Mouse (Mus musculus) hindbrain, embryonic 12.5 days (tissue): ENCODE data around the gene Mttp. TPM values are rescaled to one million over a fixed set of nuclear protein-coding genes. Genes with fewer than 3 reads are reported as not detected.
"Not testable (repeated sequence)": the region's sequence is repeated elsewhere in the genome, so short reads cannot be mapped to it uniquely, and the experiment has no call there.

Experiments used
- ATAC-seq: fragments of 200-750 bp; cut with Nextera tagmentation; 2 replicates; pipeline ENCODE4 v1.8.0; 2017; ENCODE audit warnings: moderate TSS enrichment; ENCODE audit not compliant: low FRiP score
- H3K27ac ChIP-seq: fragments of 300-500 bp; sonication (generic); 2 replicates; pipeline ENCODE4 v1.5.1; 2016; ENCODE audit warnings: mild to moderate bottlenecking
- H3K27me3 ChIP-seq: fragments of 300-500 bp; sonication (generic); 2 replicates; pipeline ENCODE4 v1.6.1; 2016; ENCODE audit warnings: mild to moderate bottlenecking
- H3K36me3 ChIP-seq: fragments of 300-500 bp; sonication (generic); 2 replicates; pipeline ENCODE4 v1.6.1; 2016; ENCODE audit warnings: mild to moderate bottlenecking
- H3K4me1 ChIP-seq: fragments of 300-500 bp; sonication (generic); 2 replicates; pipeline ENCODE4 v1.6.1; 2016
- H3K4me2 ChIP-seq: fragments of 300-500 bp; sonication (generic); replicated peaks from 2 replicates; pipeline ENCODE4 v1.6.1; 2016; ENCODE audit warnings: mild to moderate bottlenecking
- H3K4me3 ChIP-seq: fragments of 300-500 bp; sonication (generic); 2 replicates; pipeline ENCODE4 v1.5.1; 2016; ENCODE audit warnings: mild to moderate bottlenecking
- H3K9ac ChIP-seq: fragments of 300-500 bp; sonication (generic); 2 replicates; pipeline ENCODE4 v1.6.1; 2016; ENCODE audit warnings: mild to moderate bottlenecking, moderate library complexity
- H3K9me3 ChIP-seq: fragments of 300-500 bp; sonication (generic); replicated peaks from 2 replicates; pipeline ENCODE4 v1.6.1; 2016; ENCODE audit warnings: mild to moderate bottlenecking
- WGBS: fragments of 180-500 bp; shearing (Covaris S2); methylation state at CpG from one replicate; pipeline ENCODE4 v1.1.7; 2016; 5-methylcytosine and 5-hydroxymethylcytosine counted together
- polyA plus RNA-seq: library from polyadenylated mRNA; unstranded; fragments of >200 nt; fragmentation: Nextera tagmentation; extraction: Ambion mirVana; gene quantifications from 2 replicates; pipeline ENCODE4 v1.2.1, GENCODE M21; 2016

Mttp gene
- polyA plus RNA-seq, 1 experiment from 2014 or later = 10.0 TPM

- ATAC-seq = no peak
These were observed 10.3 kb upstream of the Mttp start for GRCm38 (mm10) chr3:138155062-138155461.

DNA sequence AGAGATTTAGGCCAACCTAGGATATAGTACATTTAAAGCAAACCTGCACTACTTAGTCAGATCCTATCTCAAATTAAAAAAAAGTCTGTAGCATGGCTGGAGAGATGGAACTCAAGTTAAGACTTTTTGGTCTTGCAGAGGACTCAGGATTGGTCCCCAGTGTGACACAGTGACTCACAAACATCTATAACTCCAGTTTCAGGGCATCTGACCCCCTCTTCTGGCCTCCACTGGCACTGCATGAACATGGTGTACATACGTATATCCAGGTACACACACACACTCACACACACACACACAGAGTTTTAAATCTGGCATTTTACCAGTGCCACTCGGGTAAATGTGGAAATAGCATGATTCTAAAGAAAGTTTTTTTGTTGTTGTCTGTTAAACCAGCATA lies 4.0 kb upstream of the Mttp start:
- ATAC-seq = no peak
- no peak overlapping the region for H3K4me2 ChIP-seq
- H3K4me3 ChIP-seq = no peak overlapping the region
- no peaks in the 10 kb centered on the region for H3K9me3 ChIP-seq
- H3K27me3 ChIP-seq = no peaks in the 10 kb centered on the region
- no peak overlapping the region for H3K9ac ChIP-seq
- H3K4me1 ChIP-seq = no peaks in the 10 kb centered on the region
- H3K27ac ChIP-seq = no peak overlapping the region
- peaks cover 10% of the 10 kb centered on the region; the same call in 1 of the 2 replicates for H3K36me3 ChIP-seq
- 88% methylated on average over 2 of the region's 2 CpGs for WGBS

More at GRCm38 (mm10) chr3:138155062-138155461, 10.3 kb upstream of the Mttp start:
- 93% methylated on average over 4 of the region's 4 CpGs for WGBS
- Histone ChIP-seq H3K4me1 (no peaks in the 10 kb centered on the region), H3K9ac (no peak overlapping the region), H3K4me2 (no peak overlapping the region), H3K36me3 (peaks cover 12% of the 10 kb centered on the region), H3K4me3 (no peak overlapping the region), H3K27me3 (no peaks in the 10 kb centered on the region), H3K27ac (no peak overlapping the region), H3K9me3 (no peaks in the 10 kb centered on the region)

DNA sequence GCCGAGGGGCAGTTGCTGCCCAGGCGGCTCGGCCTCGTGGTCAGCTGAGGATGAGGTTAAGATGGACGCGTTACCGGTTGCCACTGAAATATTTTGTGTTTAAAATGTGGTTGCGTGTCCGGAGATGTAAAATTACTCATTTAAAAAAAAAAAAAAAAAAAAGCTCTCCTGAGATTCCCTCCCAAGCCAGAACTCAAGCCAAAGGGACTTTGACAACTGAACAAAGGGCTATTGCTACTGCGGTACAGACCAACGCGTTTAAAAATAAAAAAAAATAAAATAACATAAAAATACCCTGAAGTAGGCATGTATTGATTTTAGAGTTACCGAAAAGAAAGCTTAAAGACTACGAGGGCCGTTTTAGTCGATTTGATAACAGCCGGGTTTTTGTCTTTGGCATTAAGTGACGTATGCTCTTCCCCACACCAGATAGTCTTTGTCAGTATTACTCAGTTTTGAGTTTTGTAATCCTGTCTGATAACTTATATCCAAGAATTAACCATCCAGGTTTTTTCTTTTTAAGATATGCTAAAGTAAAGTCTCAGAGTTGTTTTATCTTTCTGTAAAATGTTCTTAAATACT lies 617 bp downstream of the Mttp start:
- Histone ChIP-seq H3K9me3 (no peaks in the 10 kb centered on the region), H3K27me3 (no peaks in the 10 kb centered on the region), H3K4me2 (peak overlapping the region; percentile 62), H3K4me3 (peak overlapping the region; percentile 63), H3K36me3 (0 out of 2 replicates have a peak, but pooled peaks cover 3% of the 10 kb centered on the region), H3K27ac (peak overlapping the region; percentile 97), H3K4me1 (peaks cover 4% of the 10 kb centered on the region; the same call in 1 of the 2 replicates), H3K9ac (peak overlapping the region; percentile 68)
- ATAC-seq = no peak
- WGBS = under 1% methylated on average over 18 of the region's 18 CpGs

DNA sequence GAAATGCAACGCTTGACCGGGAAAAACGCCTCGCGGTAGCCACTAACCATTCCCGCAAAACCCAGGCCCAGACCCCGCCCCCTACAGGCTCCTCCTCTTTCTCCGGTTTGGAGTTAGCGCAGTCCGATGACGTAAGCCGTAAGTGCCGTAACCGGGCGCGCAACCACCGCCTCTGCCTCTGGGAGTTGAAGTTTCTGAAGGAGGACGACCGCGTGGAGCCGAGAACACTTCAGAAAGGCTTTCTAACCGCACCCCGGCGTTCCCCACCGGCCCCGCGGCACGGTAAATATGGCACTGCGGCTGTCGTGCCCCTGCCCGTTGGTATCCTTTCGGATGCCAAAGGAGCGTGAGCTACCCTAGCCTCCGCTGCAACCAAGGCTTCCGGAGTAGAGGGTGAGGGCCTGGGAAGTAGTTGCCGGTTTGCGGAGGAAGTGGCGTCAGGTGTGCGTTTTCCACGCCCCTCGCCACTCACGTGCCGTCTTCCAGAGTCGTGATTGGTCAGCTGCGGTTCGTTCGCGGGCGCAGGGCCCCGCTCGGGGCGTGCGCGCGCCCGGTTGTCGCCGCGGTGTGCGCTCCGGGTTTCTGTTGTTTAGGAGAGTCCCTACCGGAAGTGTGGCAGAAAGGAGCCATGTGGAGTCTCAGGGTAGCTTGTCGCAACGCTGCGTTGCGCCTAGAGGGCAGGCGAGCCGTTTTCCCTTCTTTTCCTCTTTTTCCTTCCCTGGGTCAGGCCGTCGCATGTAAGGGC lies 1.3 kb downstream of the Mttp start, which contains the start of gene Trmt10a:
Gene Trmt10a, plus strand, starts transcription at position 134 of the 745 bp plus-strand sequence.
- Histone ChIP-seq H3K4me3 (peak within 1 kb of the TSS; percentile 63), H3K36me3 (no peaks in the 10 kb centered on the region), H3K4me2 (peak within 1 kb of the TSS; percentile 62), H3K27ac (peak within 1 kb of the TSS; percentile 97), H3K4me1 (peaks cover 4% of the 10 kb centered on the region; the same call in 1 of the 2 replicates), H3K9me3 (no peaks in the 10 kb centered on the region), H3K9ac (peak within 1 kb of the TSS; percentile 68), H3K27me3 (no peaks in the 10 kb centered on the region)
- under 1% methylated on average over 70 of the region's 70 CpGs for WGBS
- ATAC-seq = peak; percentile 99

- no peaks in the 10 kb centered on the region for H3K27me3 ChIP-seq
- 9% methylated on average over 12 of the region's 12 CpGs for WGBS
- H3K4me3 ChIP-seq = peak overlapping the region; percentile 63
- peak overlapping the region; percentile 62 for H3K4me2 ChIP-seq
- no peaks in the 10 kb centered on the region for H3K36me3 ChIP-seq
- H3K9ac ChIP-seq = peak overlapping the region; percentile 49; the same call in 1 of the 2 replicates
- peak overlapping the region; percentile 97 for H3K27ac ChIP-seq
- no peak for ATAC-seq
- peaks cover 4% of the 10 kb centered on the region; the same call in 1 of the 2 replicates for H3K4me1 ChIP-seq
- no peaks in the 10 kb centered on the region for H3K9me3 ChIP-seq
These were observed 1.9 kb downstream of the Mttp start for GRCm38 (mm10) chr3:138142733-138143314.

DNA sequence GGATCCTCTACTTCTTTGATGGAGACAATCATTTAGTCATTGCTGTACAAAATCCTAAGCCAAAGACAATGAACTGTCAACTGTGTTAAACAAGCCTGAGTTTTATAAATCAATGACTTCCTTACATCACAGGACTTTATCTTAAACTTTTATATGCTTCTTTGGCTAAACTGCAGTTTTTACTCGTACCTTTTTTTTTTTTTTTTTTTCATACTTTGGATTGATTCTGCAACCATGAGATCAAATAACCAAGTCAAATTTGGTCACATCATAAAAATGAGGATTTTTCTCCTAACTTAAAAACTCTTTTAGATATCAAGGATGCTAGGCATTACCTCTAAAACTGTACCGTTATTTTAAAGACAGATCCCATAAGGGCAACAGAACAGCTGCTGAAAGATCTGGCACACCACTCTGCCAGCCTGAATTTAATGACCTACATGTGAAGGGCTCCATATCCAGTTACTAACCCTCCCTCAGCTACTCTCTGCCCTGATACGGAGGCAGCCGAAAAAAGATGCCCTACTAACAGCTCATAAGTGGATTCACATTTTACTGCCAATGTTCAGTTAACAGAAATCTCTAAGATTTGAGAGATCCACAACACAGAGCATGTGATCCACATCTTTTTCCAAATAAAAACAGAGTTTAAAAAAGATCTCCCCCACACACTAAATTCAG lies 2.6 kb downstream of the Mttp start:
- Histone ChIP-seq H3K27ac (no peak overlapping the region), H3K4me3 (peak overlapping the region; percentile 7; the same call in 1 of the 2 replicates), H3K4me2 (peak overlapping the region; percentile 62), H3K9ac (no peak overlapping the region), H3K27me3 (no peaks in the 10 kb centered on the region), H3K9me3 (no peaks in the 10 kb centered on the region), H3K36me3 (no peaks in the 10 kb centered on the region), H3K4me1 (peaks cover 4% of the 10 kb centered on the region; the same call in 1 of the 2 replicates)
- 71% methylated on average over 4 of the region's 4 CpGs for WGBS
- no peak for ATAC-seq

- no peaks in the 10 kb centered on the region for H3K36me3 ChIP-seq
- H3K4me2 ChIP-seq = no peak overlapping the region
- H3K9me3 ChIP-seq = no peaks in the 10 kb centered on the region
- no peak overlapping the region for H3K9ac ChIP-seq
- 95% methylated on average over 6 of the region's 6 CpGs for WGBS
- H3K27ac ChIP-seq = no peak overlapping the region
- no peak for ATAC-seq
- peaks cover 4% of the 10 kb centered on the region; the same call in 1 of the 2 replicates for H3K4me1 ChIP-seq
- no peak overlapping the region for H3K4me3 ChIP-seq
- H3K27me3 ChIP-seq = no peaks in the 10 kb centered on the region
These were observed 5.1 kb downstream of the Mttp start for GRCm38 (mm10) chr3:138139663-138140062.

DNA sequence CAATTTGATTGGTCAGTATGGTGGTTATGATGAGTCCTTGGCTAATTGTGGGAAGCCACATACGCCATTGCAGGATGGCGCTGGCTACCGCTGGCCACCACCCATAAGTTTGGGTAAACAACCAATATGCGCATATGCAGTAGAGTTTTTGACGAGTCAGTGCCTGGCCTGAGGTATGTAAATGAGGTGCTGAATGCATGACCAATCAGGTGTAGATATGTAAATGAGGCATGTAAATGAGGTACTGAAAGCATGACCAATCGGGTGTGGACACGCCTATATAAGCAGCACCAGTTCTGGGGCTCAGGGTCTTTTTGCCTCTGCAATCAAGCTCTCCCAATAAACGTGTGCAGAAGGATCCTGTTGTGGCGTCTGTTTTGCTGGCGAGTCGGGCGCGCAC lies 6.6 kb downstream of the Mttp start:
- H3K4me1 ChIP-seq, H3K27me3 ChIP-seq, H3K4me3 ChIP-seq, H3K4me2 ChIP-seq, H3K27ac ChIP-seq, H3K9ac ChIP-seq, H3K9me3 ChIP-seq, H3K36me3 ChIP-seq: not testable (repeated sequence)
- WGBS = 86% methylated on average over 13 of the region's 13 CpGs
- ATAC-seq = peak; percentile 34

DNA sequence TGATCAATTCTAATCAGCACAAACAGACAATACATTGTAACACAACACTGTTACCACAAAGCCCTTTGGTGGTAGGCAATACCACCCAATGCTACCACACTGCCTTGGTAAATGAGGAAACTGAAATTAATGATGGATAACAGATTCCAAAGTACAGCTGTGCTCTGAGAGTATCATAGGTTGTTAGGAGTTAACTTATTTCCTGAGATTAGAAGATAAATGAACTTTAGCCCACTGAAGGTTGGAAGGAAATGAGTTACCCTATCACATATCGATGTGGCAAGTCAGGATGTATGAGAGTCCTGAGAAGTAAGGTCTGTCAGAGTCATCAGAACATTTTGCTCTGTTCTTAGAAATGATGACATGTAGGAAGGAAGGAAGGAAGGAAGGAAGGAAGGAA lies 10.2 kb downstream of the Mttp start:
- H3K9me3 ChIP-seq = no peaks in the 10 kb centered on the region
- no peak overlapping the region for H3K4me2 ChIP-seq
- no peak overlapping the region for H3K4me3 ChIP-seq
- 95% methylated on average over 1 of the region's 1 CpGs for WGBS
- no peak for ATAC-seq
- no peaks in the 10 kb centered on the region for H3K36me3 ChIP-seq
- no peak overlapping the region for H3K9ac ChIP-seq
- H3K4me1 ChIP-seq = 0 out of 2 replicates have a peak, but pooled peaks cover 2% of the 10 kb centered on the region
- H3K27me3 ChIP-seq = no peaks in the 10 kb centered on the region
- no peak overlapping the region for H3K27ac ChIP-seq

GRCm38 (mm10) chr3:138133916-138134315 lies 10.9 kb downstream of the Mttp start:
- Histone ChIP-seq H3K9ac (no peak overlapping the region), H3K4me1 (0 out of 2 replicates have a peak, but pooled peaks cover 2% of the 10 kb centered on the region), H3K27me3 (no peaks in the 10 kb centered on the region), H3K9me3 (no peaks in the 10 kb centered on the region), H3K36me3 (no peaks in the 10 kb centered on the region), H3K4me3 (no peak overlapping the region), H3K27ac (no peak overlapping the region), H3K4me2 (no peak overlapping the region)
- ATAC-seq = no peak
- WGBS = 86% methylated on average over 11 of the region's 11 CpGs

- no peak overlapping the region for H3K4me2 ChIP-seq
- no peak overlapping the region for H3K4me3 ChIP-seq
- H3K27ac ChIP-seq = no peak overlapping the region
- no peaks in the 10 kb centered on the region for H3K36me3 ChIP-seq
- no peaks in the 10 kb centered on the region for H3K27me3 ChIP-seq
- 88% methylated on average over 8 of the region's 8 CpGs for WGBS
- no peak overlapping the region for H3K9ac ChIP-seq
- H3K9me3 ChIP-seq = no peaks in the 10 kb centered on the region
- ATAC-seq = no peak
- 0 out of 2 replicates have a peak, but pooled peaks cover 2% of the 10 kb centered on the region for H3K4me1 ChIP-seq
These were observed 11.3 kb downstream of the Mttp start for GRCm38 (mm10) chr3:138133463-138133862.

DNA sequence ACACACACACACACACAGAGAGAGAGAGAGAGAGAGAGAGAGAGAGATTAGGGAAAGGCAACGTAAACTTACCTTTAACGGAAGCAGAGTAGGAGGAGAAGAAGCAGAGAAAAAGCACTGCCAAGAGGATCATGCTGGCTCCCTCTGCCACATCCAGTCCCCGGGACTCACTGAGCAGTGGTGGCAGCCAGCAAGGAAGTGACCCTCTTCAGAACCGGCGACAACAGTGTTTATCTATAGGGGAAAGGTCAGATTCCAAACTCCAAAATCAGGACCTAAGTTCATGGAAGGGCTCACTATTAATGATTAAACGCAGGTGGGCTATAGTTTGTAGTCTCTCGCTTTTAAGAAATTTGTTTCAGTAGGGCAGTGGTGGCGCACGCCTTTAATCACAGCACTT lies 13.6 kb downstream of the Mttp start:
- H3K4me3 ChIP-seq = no peak overlapping the region
- no peaks in the 10 kb centered on the region for H3K9me3 ChIP-seq
- 0 out of 2 replicates have a peak, but pooled peaks cover 2% of the 10 kb centered on the region for H3K4me1 ChIP-seq
- no peak overlapping the region for H3K27ac ChIP-seq
- WGBS = 61% methylated on average over 9 of the region's 9 CpGs
- no peak overlapping the region for H3K4me2 ChIP-seq
- H3K27me3 ChIP-seq = no peaks in the 10 kb centered on the region
- H3K36me3 ChIP-seq = no peaks in the 10 kb centered on the region
- H3K9ac ChIP-seq = no peak overlapping the region
- no peak for ATAC-seq
